Mouse (Mus musculus) liver, embryonic 14.5 days (tissue): ENCODE results near the gene Gch1.

Source experiments
- CTCF ChIP-seq: IDR thresholded peaks from 2 replicates; pipeline ENCODE4 v1.5.1; 2016; ENCODE audit warnings: antibody characterized with exemption, low read depth, control low read depth
- EP300 ChIP-seq: IDR thresholded peaks from 2 replicates; pipeline ENCODE4 v1.6.1; 2016; ENCODE audit warnings: antibody characterized with exemption, low read depth

- TF ChIP-seq CTCF, result no peak
- no peak for TF ChIP-seq EP300
These were observed 81.8 kb downstream of the Gch1 start for GRCm38 (mm10) chr14:47107461-47107860.
